Mouse (Mus musculus): ENCODE measurements around the gene Krt13.

- TF ChIP-seq CTCF (IDR thresholded peaks at IDR 0.05; ENCODE audit: low read depth) = no peak
- no peak for TF ChIP-seq EP300 (IDR thresholded peaks at IDR 0.05; ENCODE audit: low read depth)
Measured at GRCm38 (mm10) chr11:100087861-100088260, 33.5 kb downstream of the Krt13 start, which contains the start of gene Krt32.
